13 mouse cellular contexts compared by ENCODE assay signal in genomic region chr19:21615801-21616200, GRCm38 (mm10).
"Had no signal": no experiment of that assay in that cellular context is flagged by ENCODE, and none has a peak within 500 bp of the region (broad histone marks: within the 10 kb centered on the region; RNA-seq: fewer than 3 reads in every experiment).

No protein-coding gene starts in this region.

- ATAC-seq: midbrain, embryonic 13.5 days; midbrain, embryonic 15.5 days had no signal

- DNase-seq: lung, adult 18-20 months; lung, embryonic 14.5 days; lung, postnatal 10 days; lung, postnatal 4 days; right cerebral cortex, postnatal 14 days; thymus, postnatal 14 days; thymus, postnatal 36 days had no signal

- H3K4me3 ChIP-seq: megakaryocyte, embryonic 14.5 days; midbrain, embryonic 13.5 days; midbrain, embryonic 15.5 days; neural tube, embryonic 12.5 days; stomach, embryonic 15.5 days had no signal

- H3K27ac ChIP-seq: midbrain, embryonic 13.5 days; midbrain, embryonic 15.5 days; neural tube, embryonic 12.5 days; stomach, embryonic 15.5 days; stomach, postnatal 0 days had no signal

- H3K27me3 ChIP-seq: megakaryocyte, embryonic 14.5 days; midbrain, embryonic 13.5 days; midbrain, embryonic 15.5 days; neural tube, embryonic 12.5 days; stomach, embryonic 15.5 days had no signal

- H3K36me3 ChIP-seq: neural tube, embryonic 12.5 days; stomach, embryonic 15.5 days had no signal

- H3K4me1 ChIP-seq: midbrain, embryonic 15.5 days; neural tube, embryonic 12.5 days; stomach, embryonic 15.5 days had no signal
